Mouse (Mus musculus) layer of hippocampus, postnatal 25 days (tissue): ENCODE results near the gene Grik4. TPM values are rescaled to one million over a fixed set of nuclear protein-coding genes. Genes with fewer than 3 reads are reported as not detected.

Experiments used
- microRNA-seq, 2 experiments: library from miRNA; unstranded; fragments of <30 nt; microRNA quantifications; one replicate each; pipeline ENCODE4 v1.2.0; 2021
- total RNA-seq, 2 experiments: library from RNA; stranded (reverse); gene quantifications; 2 replicates each; pipeline ENCODE4 v1.2.3; 2021

The Grik4 gene
- total RNA-seq, 2 experiments from 2014 or later = 57.0 to 60.9 TPM

Small RNA genes lying within 50 kb of the gene (microRNA-seq; reads per million reads assigned to microRNA genes)
- gene Gm27509 = 0 reads per million in 2 experiments

Other genes with a start within 250 kb of the Grik4 start
- 100 to 1,000 TPM; 141 to 157 TPM for gene Arhgef12, start 162.7 kb upstream of the Grik4 start, total RNA-seq
- 10 to 100 TPM; 17.7 to 21.9 TPM for gene Tmem136, start 172.1 kb upstream of the Grik4 start, total RNA-seq